Mouse (Mus musculus) megakaryocyte progenitor cell, adult 5-6 weeks (primary cell): ENCODE measurements at regions not wholly inside any gene's neighbourhood (a gene's known extent, or its start where the extent isn't known, plus 50 kb on each side); places are given as distances from the start of the nearest gene placed in this dataset.

ENCODE experiments used
- ATAC-seq: replicated peaks from 2 replicates; pipeline ENCODE4 v1.8.0; 2016; ENCODE audit warnings: mild to moderate bottlenecking, moderate TSS enrichment, inconsistent platforms; ENCODE audit not compliant: poor library complexity

GRCm38 (mm10) chr3:62159031-62159430 lies 179.1 kb upstream of the Arhgef26 start:
- ATAC-seq, result peak; percentile 87

- ATAC-seq, result no peak
These were observed 167.5 kb upstream of the Arhgef26 start for GRCm38 (mm10) chr3:62170647-62171046.

- ATAC-seq, result peak; percentile 94
These were observed 150.2 kb upstream of the Arhgef26 start for GRCm38 (mm10) chr3:62187807-62188509.

GRCm38 (mm10) chr3:62192466-62192865 lies 145.7 kb upstream of the Arhgef26 start:
- peak; percentile 56 for ATAC-seq

- ATAC-seq, result no peak
These were observed 143.7 kb upstream of the Arhgef26 start for GRCm38 (mm10) chr3:62194421-62194820.

GRCm38 (mm10) chr3:62196679-62197078 lies 141.5 kb upstream of the Arhgef26 start:
- no peak for ATAC-seq

GRCm38 (mm10) chr3:62215806-62216205 lies 122.3 kb upstream of the Arhgef26 start:
- ATAC-seq, result no peak

- no peak for ATAC-seq
These were observed 120.8 kb upstream of the Arhgef26 start for GRCm38 (mm10) chr3:62217335-62217734.

- ATAC-seq, result no peak
These were observed 110.4 kb upstream of the Arhgef26 start for GRCm38 (mm10) chr3:62227697-62228096.

- ATAC-seq, result no peak
These were observed 110.0 kb upstream of the Arhgef26 start for GRCm38 (mm10) chr3:62228156-62228555.

GRCm38 (mm10) chr3:62241031-62241430 lies 97.1 kb upstream of the Arhgef26 start:
- no peak for ATAC-seq

- no peak for ATAC-seq
These were observed 66.4 kb upstream of the Arhgef26 start for GRCm38 (mm10) chr3:62271703-62272102.

- no peak for ATAC-seq
These were observed 59.9 kb upstream of the Arhgef26 start for GRCm38 (mm10) chr3:62278279-62278678.

GRCm38 (mm10) chr3:62280960-62281359 lies 57.2 kb upstream of the Arhgef26 start:
- no peak for ATAC-seq
